Mouse (Mus musculus): Measurements from ENCODE around the gene Rras2. TPM values are rescaled to one million over a fixed set of nuclear protein-coding genes. Genes with fewer than 3 reads are reported as not detected.

Gene Rras2
- polyA plus RNA-seq, 1 experiment from 2014 or later: 47.1 TPM

DNA sequence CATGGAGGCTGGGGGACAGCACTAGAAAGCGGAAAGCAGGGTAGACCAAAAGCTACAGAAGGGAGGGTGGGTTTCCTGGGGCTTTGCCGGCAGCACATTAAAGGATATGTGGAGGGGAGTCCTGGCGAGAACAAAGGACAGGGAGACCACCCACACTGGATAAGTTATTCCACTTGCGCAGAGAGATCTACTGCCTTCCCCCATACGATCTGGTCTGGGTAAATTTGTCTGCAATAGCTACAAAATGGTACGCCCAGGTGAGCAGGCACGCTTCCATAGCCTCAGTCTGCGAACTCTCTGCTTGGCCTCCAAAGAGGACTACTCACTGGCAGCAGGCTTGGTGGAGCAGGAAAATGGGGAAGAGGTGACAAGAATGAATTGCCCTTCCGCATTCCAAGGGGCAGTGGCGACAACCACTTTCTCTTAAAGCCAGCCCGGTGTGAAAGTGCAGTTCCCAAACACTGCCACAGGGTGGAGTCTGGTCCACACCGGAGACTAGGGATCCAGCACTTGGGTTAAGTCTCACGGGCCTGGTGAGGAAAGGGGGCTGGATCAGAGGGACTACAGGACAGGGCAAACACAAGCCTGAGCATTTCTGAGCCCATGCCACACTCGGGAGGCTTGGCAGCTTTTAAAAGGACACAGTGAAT, 50.9 kb downstream of the Rras2 start:
- H3K27ac ChIP-seq (ENCODE audit: low read depth): no peak overlapping the region

DNA sequence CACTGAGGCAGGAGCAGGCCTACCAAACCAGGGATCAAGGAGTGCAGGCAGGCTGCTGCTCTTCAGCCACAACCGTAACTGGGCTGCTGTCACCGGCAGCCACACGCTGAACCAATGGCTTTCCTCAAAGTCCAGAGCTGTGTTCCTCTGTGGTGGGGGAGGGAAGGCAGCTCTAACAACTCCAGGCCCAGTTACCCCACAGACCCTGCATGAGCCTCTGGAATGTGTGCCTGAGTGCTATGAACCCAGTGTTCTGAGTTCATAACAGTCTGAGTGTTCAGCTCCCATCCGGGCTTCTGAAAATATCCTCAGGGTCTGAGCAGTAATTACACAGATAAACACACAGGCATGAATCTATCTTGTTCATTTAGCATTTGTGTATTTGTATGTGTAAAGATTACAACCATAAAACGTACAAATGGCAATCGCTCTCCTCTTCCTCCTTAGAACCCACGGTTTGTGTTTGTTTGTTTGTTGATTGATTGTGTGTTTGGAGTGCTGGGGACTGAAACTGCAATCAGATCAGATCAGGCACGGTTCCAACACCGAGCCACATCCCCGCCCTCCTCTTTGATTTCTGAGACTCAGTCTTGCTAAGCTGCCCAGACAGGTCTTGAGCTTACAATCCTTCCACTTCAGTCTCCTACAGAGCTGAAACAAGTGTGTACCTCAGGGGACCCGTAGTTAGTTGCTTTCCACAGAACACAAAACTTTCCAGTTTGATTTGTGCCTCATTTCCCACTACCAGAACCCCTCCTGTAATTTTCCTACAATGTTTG, 52.0 kb downstream of the Rras2 start:
- ATAC-seq (ENCODE audit: insufficient read depth) (peak; percentile 69; the same call in 1 of the 2 replicates), DNase-seq (peak; percentile 66)
- no peak overlapping the region for H3K4me3 ChIP-seq (ENCODE audit: low read depth, low read length)
- 19% methylated on average over 11 of the region's 11 CpGs for WGBS
- H3K4me1 ChIP-seq (ENCODE audit: insufficient read depth): peaks cover 12% of the 10 kb centered on the region
- H3K9me3 ChIP-seq (ENCODE audit: low read depth, low read length): no peaks in the 10 kb centered on the region
- H3K27ac ChIP-seq (ENCODE audit: low read depth): peak overlapping the region; percentile 44; the same call in 1 of the 2 replicates
- H3K27me3 ChIP-seq (ENCODE audit: insufficient read depth, low read length): no peaks in the 10 kb centered on the region
- no peak overlapping the region for H3K9ac ChIP-seq
- H3K4me2 ChIP-seq: peak overlapping the region; percentile 51; the same call in 1 of the 2 replicates
- no peaks in the 10 kb centered on the region for H3K36me3 ChIP-seq (ENCODE audit: insufficient read depth)
- no peak for TF ChIP-seq CTCF (IDR thresholded peaks at IDR 0.05; ENCODE audit: low read depth)

More for the DNA sequence above, 50.9 kb downstream of the Rras2 start:
- Histone ChIP-seq H3K4me1 (ENCODE audit: insufficient read depth) (peaks cover 16% of the 10 kb centered on the region), H3K9ac (no peak overlapping the region), H3K4me3 (ENCODE audit: low read depth, low read length) (no peak overlapping the region), H3K27me3 (ENCODE audit: insufficient read depth, low read length) (no peaks in the 10 kb centered on the region), H3K4me2 (peak overlapping the region; percentile 51), H3K9me3 (ENCODE audit: low read depth, low read length) (no peaks in the 10 kb centered on the region), H3K36me3 (ENCODE audit: insufficient read depth) (no peaks in the 10 kb centered on the region)
- ATAC-seq (ENCODE audit: insufficient read depth) (peak; percentile 79), DNase-seq (peak; percentile 95)
- WGBS: 4% methylated on average over 14 of the region's 14 CpGs
- peak; percentile 97 for TF ChIP-seq CTCF (IDR thresholded peaks at IDR 0.05; ENCODE audit: low read depth)

DNA sequence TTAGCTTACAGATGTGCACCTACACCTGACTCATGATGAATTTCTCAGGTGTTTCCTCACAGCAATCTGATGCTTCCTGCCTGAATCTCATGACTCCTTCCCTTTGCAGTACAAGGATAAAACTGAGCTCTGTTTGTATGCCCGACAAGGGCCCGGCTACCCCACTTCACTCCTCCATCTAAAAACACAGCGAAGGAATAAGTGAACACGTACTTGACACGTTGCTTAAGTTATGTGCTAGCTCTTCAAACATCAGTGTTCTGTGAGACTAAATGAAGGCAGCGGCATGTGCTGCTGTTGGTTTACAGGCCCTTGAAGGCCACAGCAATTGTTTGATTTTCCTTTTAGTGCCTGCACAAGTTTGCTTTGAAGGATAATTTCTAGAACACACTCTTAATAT, 53.6 kb downstream of the Rras2 start:
- Histone ChIP-seq H3K27me3 (ENCODE audit: insufficient read depth, low read length) (no peaks in the 10 kb centered on the region), H3K4me2 (no peak overlapping the region), H3K9ac (no peak overlapping the region), H3K4me1 (ENCODE audit: insufficient read depth) (peaks cover 12% of the 10 kb centered on the region), H3K4me3 (ENCODE audit: low read depth, low read length) (no peak overlapping the region), H3K36me3 (ENCODE audit: insufficient read depth) (no peaks in the 10 kb centered on the region), H3K9me3 (ENCODE audit: low read depth, low read length) (no peaks in the 10 kb centered on the region), H3K27ac (ENCODE audit: low read depth) (no peak overlapping the region)
- ATAC-seq (ENCODE audit: insufficient read depth) (no peak), DNase-seq (peak; percentile 27)
- 51% methylated on average over 6 of the region's 6 CpGs for WGBS
- no peak for TF ChIP-seq CTCF (IDR thresholded peaks at IDR 0.05; ENCODE audit: low read depth)

DNA sequence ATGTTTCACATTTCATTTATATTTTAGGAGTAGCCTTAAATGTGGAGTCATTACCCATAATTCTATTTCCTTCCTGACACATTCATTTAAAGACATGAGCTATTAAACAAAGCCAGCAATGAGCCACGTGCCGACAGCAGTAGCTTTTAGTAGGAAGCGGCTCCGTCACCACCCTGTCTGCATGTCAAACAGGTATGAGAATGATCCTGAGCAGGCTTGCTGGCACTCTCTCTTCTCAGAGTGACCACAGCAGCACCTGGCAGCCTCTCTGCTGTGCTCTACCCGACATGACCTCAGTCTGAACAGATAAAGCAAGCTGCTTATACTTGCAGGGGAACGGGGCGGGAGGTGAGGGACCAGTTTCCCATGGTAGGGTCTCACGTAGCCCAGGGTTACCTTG, 54.0 kb downstream of the Rras2 start:
- H3K9ac ChIP-seq: no peak overlapping the region
- WGBS: 37% methylated on average over 8 of the region's 8 CpGs
- no peak for TF ChIP-seq CTCF (IDR thresholded peaks at IDR 0.05; ENCODE audit: low read depth)
- no peak for DNase-seq
- no peak overlapping the region for H3K4me3 ChIP-seq (ENCODE audit: low read depth, low read length)
- no peak overlapping the region for H3K4me2 ChIP-seq
- H3K9me3 ChIP-seq (ENCODE audit: low read depth, low read length): no peaks in the 10 kb centered on the region
- ATAC-seq (ENCODE audit: insufficient read depth): no peak
- no peaks in the 10 kb centered on the region for H3K36me3 ChIP-seq (ENCODE audit: insufficient read depth)
- H3K27ac ChIP-seq (ENCODE audit: low read depth): no peak overlapping the region
- H3K27me3 ChIP-seq (ENCODE audit: insufficient read depth, low read length): no peaks in the 10 kb centered on the region
- peaks cover 12% of the 10 kb centered on the region for H3K4me1 ChIP-seq (ENCODE audit: insufficient read depth)

DNA sequence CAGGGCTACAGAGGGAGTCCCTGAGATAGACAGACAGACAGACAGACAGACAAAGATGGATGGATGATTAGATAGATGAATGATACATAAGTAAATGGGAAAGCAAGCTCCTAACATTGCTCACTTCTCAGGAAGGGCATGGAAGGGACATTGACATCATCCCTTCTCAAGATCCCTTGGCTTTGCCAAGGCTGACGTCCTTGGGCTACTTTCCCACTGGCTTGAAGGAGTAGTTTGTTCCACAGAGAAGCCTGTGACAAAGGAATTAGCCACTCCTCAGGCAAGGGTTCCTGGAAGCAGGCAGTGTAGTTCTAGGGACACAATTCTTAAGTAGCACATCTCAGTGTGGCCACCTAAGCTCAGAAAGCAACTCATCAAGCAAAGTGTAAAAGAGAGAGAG, 55.1 kb downstream of the Rras2 start:
- ATAC-seq (ENCODE audit: insufficient read depth): no peak
- H3K4me1 ChIP-seq (ENCODE audit: insufficient read depth): peaks cover 12% of the 10 kb centered on the region
- H3K4me3 ChIP-seq (ENCODE audit: low read depth, low read length): no peak overlapping the region
- no peak for TF ChIP-seq CTCF (IDR thresholded peaks at IDR 0.05; ENCODE audit: low read depth)
- 54% methylated on average over 1 of the region's 1 CpGs for WGBS
- H3K36me3 ChIP-seq (ENCODE audit: insufficient read depth): peaks cover 6% of the 10 kb centered on the region; the same call in 1 of the 2 replicates
- H3K9me3 ChIP-seq (ENCODE audit: low read depth, low read length): no peaks in the 10 kb centered on the region
- no peak overlapping the region for H3K27ac ChIP-seq (ENCODE audit: low read depth)
- DNase-seq: no peak
- H3K4me2 ChIP-seq: no peak overlapping the region
- H3K27me3 ChIP-seq (ENCODE audit: insufficient read depth, low read length): no peaks in the 10 kb centered on the region
- no peak overlapping the region for H3K9ac ChIP-seq

DNA sequence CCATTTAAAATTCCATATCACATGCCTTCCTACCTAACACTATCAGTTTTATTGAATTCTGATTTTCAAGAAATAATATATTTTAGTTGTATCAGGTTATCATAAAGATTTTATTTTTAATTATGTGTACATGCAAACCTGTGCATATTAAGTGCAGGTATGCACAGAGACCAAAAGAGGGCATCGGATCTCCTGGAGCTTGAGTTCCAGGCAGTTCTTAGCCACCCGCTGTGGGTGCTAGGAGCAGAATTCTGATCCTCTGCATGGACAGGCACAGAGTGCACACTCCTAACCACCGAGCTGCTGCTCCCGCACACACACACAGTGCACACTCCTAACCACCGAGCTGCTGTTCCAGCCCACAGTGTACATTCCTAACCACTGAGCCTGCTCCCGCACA, 57.1 kb downstream of the Rras2 start:
- no peak for ATAC-seq (ENCODE audit: insufficient read depth)
- 86% methylated on average over 6 of the region's 6 CpGs for WGBS
- TF ChIP-seq CTCF (IDR thresholded peaks at IDR 0.05; ENCODE audit: low read depth): no peak
- no peak for DNase-seq
- Histone ChIP-seq H3K4me3 (ENCODE audit: low read depth, low read length) (no peak overlapping the region), H3K36me3 (ENCODE audit: insufficient read depth) (peaks cover 14% of the 10 kb centered on the region; the same call in 1 of the 2 replicates), H3K9ac (no peak overlapping the region), H3K27ac (ENCODE audit: low read depth) (no peak overlapping the region), H3K4me1 (ENCODE audit: insufficient read depth) (peaks cover 3% of the 10 kb centered on the region; the same call in 1 of the 2 replicates), H3K4me2 (no peak overlapping the region), H3K9me3 (ENCODE audit: low read depth, low read length) (no peaks in the 10 kb centered on the region), H3K27me3 (ENCODE audit: insufficient read depth, low read length) (no peaks in the 10 kb centered on the region)

DNA sequence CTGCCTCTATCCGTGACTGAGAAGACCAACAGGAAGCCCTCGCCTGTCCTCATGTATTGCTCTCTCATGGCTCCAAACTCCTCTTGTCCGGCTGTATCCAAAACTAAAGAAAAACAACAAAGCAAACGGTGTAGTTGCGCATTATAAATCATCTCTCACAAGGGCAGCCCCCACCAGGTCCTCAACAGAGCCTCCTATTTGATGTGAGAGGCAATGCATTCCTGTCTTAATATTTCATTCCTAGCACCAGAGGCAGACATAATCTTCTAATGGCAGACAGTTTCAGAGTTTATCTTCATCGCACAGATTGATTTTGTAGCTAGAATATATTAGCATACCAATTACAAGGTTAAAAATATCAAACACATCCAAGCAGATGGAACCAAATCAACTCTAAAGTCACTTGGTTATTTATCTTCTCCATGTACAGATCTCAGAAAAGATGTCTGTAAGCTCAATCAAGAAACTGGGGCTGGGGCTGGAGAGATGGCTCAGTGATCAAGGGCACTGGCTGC, 58.6 kb downstream of the Rras2 start:
- Histone ChIP-seq H3K4me1 (ENCODE audit: insufficient read depth) (no peaks in the 10 kb centered on the region), H3K27me3 (ENCODE audit: insufficient read depth, low read length) (no peaks in the 10 kb centered on the region), H3K4me3 (ENCODE audit: low read depth, low read length) (no peak overlapping the region), H3K9ac (no peak overlapping the region), H3K36me3 (ENCODE audit: insufficient read depth) (peaks cover 14% of the 10 kb centered on the region; the same call in 1 of the 2 replicates), H3K9me3 (ENCODE audit: low read depth, low read length) (no peaks in the 10 kb centered on the region), H3K4me2 (no peak overlapping the region), H3K27ac (ENCODE audit: low read depth) (no peak overlapping the region)
- ATAC-seq (ENCODE audit: insufficient read depth) (no peak), DNase-seq (no peak)
- WGBS: 69% methylated on average over 6 of the region's 6 CpGs
- no peak for TF ChIP-seq CTCF (IDR thresholded peaks at IDR 0.05; ENCODE audit: low read depth)
